Mouse (Mus musculus) Patski (cell line): ENCODE measurements at regions not wholly inside any gene's neighbourhood (a gene's known extent, or its start where the extent isn't known, plus 50 kb on each side); places are given as distances from the start of the nearest gene placed in this dataset.

Experiments
- ATAC-seq: fragments of 100-300 bp; one replicate; pipeline ENCODE4 v1.8.0; 2021
- CTCF ChIA-PET: fragments of 350-600 bp; sonication (Branson Sonifier 250); formaldehyde crosslinking; loops from one replicate; lab custom pipeline; 2022; ENCODE audit warnings: inconsistent platforms; lab: Charles Lee
- POLR2A ChIA-PET: fragments of 350-600 bp; sonication (Branson Sonifier 250); formaldehyde crosslinking; loops from one replicate; lab custom pipeline; 2022; ENCODE audit warnings: antibody characterized with exemption, inconsistent platforms; lab: Charles Lee
- DNase-seq: peaks from one replicate; pipeline ENCODE4 v3.0.0-alpha.2; 2011; ENCODE audit warnings: low read depth, low spot score
- H3K27me3 ChIP-seq: fragments of 371-371 bp; one replicate; pipeline ENCODE4 v1.5.1; 2021
- CTCF ChIP-seq: fragments of 100-300 bp; IDR thresholded peaks from one replicate; pipeline ENCODE4 v1.5.1; 2021
- in situ Hi-C: fragments of 300-500 bp; cut with MboI; formaldehyde crosslinking; loops from 3 replicates; pipeline ENCODE4 v1.11.1; 2018; ENCODE audit warnings: low pct_unique_long_range_greater_than_20kb, mixed read lengths

- TF ChIP-seq CTCF: no peak
- H3K27me3 ChIP-seq: no peaks in the 10 kb centered on the region
- POLR2A ChIA-PET: no interaction called here
- ATAC-seq (no peak), DNase-seq (no peak)
- CTCF ChIA-PET: interaction anchor here (0.9 to 1.2 kb wide), 3 partner anchors 9 to 49 kb away, joined by 3 read pairs; no protein-coding TSS in a partner anchor
- in situ Hi-C loops: no loop called here
Observed at GRCm38 (mm10) chr4:54526003-54526586, 418.8 kb upstream of the Zfp462 start.

DNA sequence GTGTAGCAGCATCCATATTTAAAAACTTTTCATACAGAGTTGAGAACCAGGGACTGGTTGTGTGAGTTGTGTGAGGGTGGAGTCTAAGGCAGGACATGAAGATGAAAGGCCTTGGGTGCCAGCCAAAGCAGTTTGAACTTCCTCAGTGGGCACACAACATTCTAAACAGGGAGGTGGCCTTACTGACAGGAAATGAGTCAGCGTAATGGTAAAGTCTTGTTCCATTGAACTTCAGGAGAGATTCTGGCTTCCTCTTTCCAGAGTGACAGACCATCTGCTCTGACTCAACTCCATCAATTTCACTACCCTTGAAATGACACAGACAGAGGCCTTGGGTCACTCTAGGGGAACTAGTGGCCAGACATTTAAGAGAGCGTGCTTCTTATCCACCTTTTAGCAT, 417.2 kb upstream of the Zfp462 start:
- DNase-seq: no peak
- in situ Hi-C loops: no loop called here
- no peak for ATAC-seq
- no peak for TF ChIP-seq CTCF
- POLR2A ChIA-PET: no interaction called here
- H3K27me3 ChIP-seq: no peaks in the 10 kb centered on the region
- CTCF ChIA-PET: no interaction called here

- TF ChIP-seq CTCF: no peak
- in situ Hi-C loops: no loop called here
- ChIA-PET CTCF (no interaction called here), POLR2A (no interaction called here)
- no peak for ATAC-seq
- DNase-seq: no peak
- no peaks in the 10 kb centered on the region for H3K27me3 ChIP-seq
Observed at GRCm38 (mm10) chr4:54531739-54532138, 413.1 kb upstream of the Zfp462 start.

DNA sequence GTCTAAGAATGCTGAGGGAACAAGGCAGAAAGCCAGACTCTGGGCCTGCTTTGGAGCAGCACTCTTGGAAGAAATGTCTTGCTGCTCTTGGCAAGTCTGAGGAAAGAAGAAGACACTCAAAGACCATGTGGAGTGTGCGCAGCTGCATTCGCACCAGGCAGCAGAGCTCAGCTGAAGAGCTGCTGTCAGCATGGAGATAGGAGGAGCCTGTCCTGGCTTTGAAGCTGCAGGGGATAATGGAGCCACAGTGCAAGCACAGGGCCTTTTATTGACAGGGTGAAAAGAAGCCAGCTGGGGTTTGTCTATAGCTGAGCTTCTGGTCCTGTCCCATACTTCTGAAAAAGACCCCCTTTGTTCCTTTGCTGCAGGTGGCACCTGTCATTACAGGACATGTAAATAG, 411.0 kb upstream of the Zfp462 start:
- TF ChIP-seq CTCF: no peak
- DNase-seq: no peak
- ATAC-seq: no peak
- POLR2A ChIA-PET: no interaction called here
- in situ Hi-C loops: no loop called here
- no peaks in the 10 kb centered on the region for H3K27me3 ChIP-seq
- CTCF ChIA-PET: no interaction called here

- POLR2A ChIA-PET: no interaction called here
- CTCF ChIA-PET: no interaction called here
- no peak for ATAC-seq
- DNase-seq: no peak
- no peaks in the 10 kb centered on the region for H3K27me3 ChIP-seq
- in situ Hi-C loops: no loop called here
- TF ChIP-seq CTCF: no peak
Observed at GRCm38 (mm10) chr4:54552864-54553618, 391.8 kb upstream of the Zfp462 start.

GRCm38 (mm10) chr4:54563075-54563474, 381.8 kb upstream of the Zfp462 start:
- in situ Hi-C loops: no loop called here
- TF ChIP-seq CTCF: no peak

GRCm38 (mm10) chr4:54573185-54573584, 371.7 kb upstream of the Zfp462 start:
- DNase-seq: no peak
- in situ Hi-C loops: no loop called here
- TF ChIP-seq CTCF: no peak
- ChIA-PET CTCF (no interaction called here), POLR2A (no interaction called here)
- H3K27me3 ChIP-seq: no peaks in the 10 kb centered on the region
- no peak for ATAC-seq

More at GRCm38 (mm10) chr4:54563075-54563474, 381.8 kb upstream of the Zfp462 start:
- CTCF ChIA-PET: no interaction called here
- ATAC-seq: no peak
- POLR2A ChIA-PET: no interaction called here
- DNase-seq: no peak
- H3K27me3 ChIP-seq: no peaks in the 10 kb centered on the region

DNA sequence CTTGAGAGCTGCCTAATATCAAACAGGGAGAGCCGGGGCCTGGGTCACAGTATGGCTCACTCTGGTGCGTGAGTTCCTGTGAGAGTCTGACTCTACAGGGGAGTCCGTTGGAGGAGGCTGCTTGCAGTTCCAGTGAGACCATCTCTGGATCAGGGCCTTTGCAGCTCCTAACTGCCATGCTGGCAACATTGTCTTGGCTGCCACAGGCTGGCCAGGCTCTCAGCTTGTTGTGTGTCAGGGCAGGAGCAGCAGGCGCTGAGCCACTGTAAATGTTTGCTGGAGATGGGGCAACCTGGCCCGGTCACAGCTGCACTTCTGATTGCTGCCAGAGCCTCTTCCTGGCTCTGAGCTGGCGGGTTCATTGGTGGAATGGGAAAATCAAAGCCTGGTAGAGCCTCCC, 357.7 kb upstream of the Zfp462 start:
- TF ChIP-seq CTCF: no peak
- ATAC-seq: no peak
- DNase-seq: no peak
- in situ Hi-C loops: no loop called here
- no peaks in the 10 kb centered on the region for H3K27me3 ChIP-seq
- POLR2A ChIA-PET: no interaction called here
- CTCF ChIA-PET: no interaction called here

DNA sequence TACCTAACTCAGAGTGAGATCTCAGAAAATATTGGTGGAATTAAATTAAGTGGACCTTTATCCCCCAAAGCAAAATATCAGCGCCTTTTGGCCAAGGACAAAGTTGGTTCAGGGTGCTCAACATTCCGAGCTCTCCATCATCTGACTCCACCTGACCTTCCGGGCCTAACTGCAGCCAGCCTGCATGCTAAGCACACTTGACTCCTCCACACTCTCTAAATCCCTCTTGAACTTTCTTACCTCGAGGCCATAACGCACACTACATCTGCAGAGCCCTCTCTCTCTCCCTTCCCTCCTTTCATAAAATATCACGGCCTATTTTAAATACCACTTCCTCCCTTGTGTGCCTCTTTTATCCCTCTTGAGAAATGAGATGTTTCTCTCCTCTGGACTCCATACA, 356.1 kb upstream of the Zfp462 start:
- TF ChIP-seq CTCF: no peak
- in situ Hi-C loops: no loop called here
- POLR2A ChIA-PET: no interaction called here
- ATAC-seq: no peak
- DNase-seq: no peak
- no peaks in the 10 kb centered on the region for H3K27me3 ChIP-seq
- CTCF ChIA-PET: no interaction called here

GRCm38 (mm10) chr4:54601671-54602512, 343.0 kb upstream of the Zfp462 start:
- no peak for DNase-seq
- CTCF ChIA-PET: interaction anchor here (1.0 kb wide), 1 partner anchor 9 kb away, joined by 5 read pairs; no protein-coding TSS in a partner anchor
- in situ Hi-C loops: no loop called here

More at GRCm38 (mm10) chr4:54601671-54602512, 343.0 kb upstream of the Zfp462 start:
- H3K27me3 ChIP-seq: no peaks in the 10 kb centered on the region
- no peak for ATAC-seq
- POLR2A ChIA-PET: no interaction called here
- no peak for TF ChIP-seq CTCF
